Mouse (Mus musculus) limb, embryonic 11.5 days (tissue): ENCODE measurements around the gene Tlr11. TPM values are rescaled to one million over a fixed set of nuclear protein-coding genes. Genes with fewer than 3 reads are reported as not detected.
A peak's percentile ranks its signal among the peaks of the same experiment; 100 is the strongest.

Source experiments
- ATAC-seq: fragments of 200-750 bp; cut with Nextera tagmentation; 2 replicates; pipeline ENCODE4 v1.8.0; 2017; ENCODE audit warnings: low read depth; ENCODE audit not compliant: insufficient number of reproducible peaks, low FRiP score, low TSS enrichment
- DNase-seq: peaks from one replicate; pipeline ENCODE4 v3.0.0-alpha.2; 2015; ENCODE audit warnings: low spot score
- H3K27ac ChIP-seq: fragments of 300-500 bp; sonication (generic); replicated peaks from 2 replicates; pipeline ENCODE4 v1.5.1; 2014; ENCODE audit warnings: low read depth, mild to moderate bottlenecking, low read length
- H3K27me3 ChIP-seq: fragments of 300-500 bp; sonication (generic); 2 replicates; pipeline ENCODE4 v1.6.1; 2014; ENCODE audit warnings: mild to moderate bottlenecking, low read length, mixed read lengths; ENCODE audit not compliant: control insufficient read depth, insufficient read depth
- H3K36me3 ChIP-seq: fragments of 300-500 bp; sonication (generic); 2 replicates; pipeline ENCODE4 v1.6.1; 2014; ENCODE audit warnings: mild to moderate bottlenecking, low read length, moderate library complexity, mixed read lengths; ENCODE audit not compliant: control insufficient read depth, insufficient read depth
- H3K4me1 ChIP-seq: fragments of 300-500 bp; sonication (generic); 2 replicates; pipeline ENCODE4 v1.6.1; 2014; ENCODE audit warnings: low read length, mixed read lengths; ENCODE audit not compliant: control insufficient read depth, insufficient read depth
- H3K4me2 ChIP-seq: fragments of 300-500 bp; sonication (generic); 2 replicates; pipeline ENCODE4 v1.6.1; 2014; ENCODE audit warnings: low read depth, mild to moderate bottlenecking, moderate library complexity; ENCODE audit not compliant: severe bottlenecking
- H3K4me3 ChIP-seq: fragments of 300-500 bp; sonication (generic); 2 replicates; pipeline ENCODE4 v1.5.1; 2014; ENCODE audit warnings: low read depth, low read length
- H3K9ac ChIP-seq: fragments of 300-500 bp; sonication (generic); 2 replicates; pipeline ENCODE4 v1.6.1; 2014; ENCODE audit warnings: mild to moderate bottlenecking, low read length
- H3K9me3 ChIP-seq: fragments of 300-500 bp; sonication (generic); 2 replicates; pipeline ENCODE4 v1.6.1; 2016; ENCODE audit warnings: low read length; ENCODE audit not compliant: control insufficient read depth
- WGBS: fragments of 180-500 bp; shearing (Covaris S2); extraction: QIAGEN DNeasy Blood & Tissue Kit; methylation state at CpG from one replicate; pipeline ENCODE4 v1.1.7; 2014; 5-methylcytosine and 5-hydroxymethylcytosine counted together
- polyA plus RNA-seq: library from polyadenylated mRNA; unstranded; fragments of >200 nt; fragmentation: Nextera tagmentation; extraction: Ambion mirVana; gene quantifications from 2 replicates; pipeline ENCODE4 v1.2.1, GENCODE M21; 2014

The Tlr11 gene
- not detected in 2 replicates for polyA plus RNA-seq

GRCm38 (mm10) chr14:50357593-50357992, at the start of gene Tlr11:
Tlr11 (plus strand) TSS chr14:50357914.
- no peak for ATAC-seq
- Histone ChIP-seq H3K27me3 (no peaks in the 10 kb centered on the region), H3K4me3 (no peak within 1 kb of the TSS), H3K4me2 (no peak within 1 kb of the TSS), H3K36me3 (no peaks in the 10 kb centered on the region), H3K4me1 (no peaks in the 10 kb centered on the region), H3K9ac (no peak within 1 kb of the TSS), H3K27ac (no peak within 1 kb of the TSS), H3K9me3 (no peaks in the 10 kb centered on the region)
- DNase-seq: no peak
- WGBS: 90% methylated on average over 2 of the region's 2 CpGs

GRCm38 (mm10) chr14:50326661-50327060, 31.1 kb upstream of the Tlr11 start, which contains the start of gene Olfr734:
Olfr734 (minus strand) TSS chr14:50326761.
- Histone ChIP-seq H3K36me3 (no peaks in the 10 kb centered on the region), H3K27me3 (no peaks in the 10 kb centered on the region), H3K27ac (no peak within 1 kb of the TSS), H3K4me1 (no peaks in the 10 kb centered on the region), H3K9me3 (no peaks in the 10 kb centered on the region), H3K4me3 (no peak within 1 kb of the TSS), H3K4me2 (no peak within 1 kb of the TSS), H3K9ac (no peak within 1 kb of the TSS)
- DNase-seq (no peak), ATAC-seq (no peak)
- 75% methylated on average over 1 of the region's 1 CpGs for WGBS

- DNase-seq (no peak), ATAC-seq (no peak)
- WGBS: 81% methylated on average over 2 of the region's 2 CpGs
- Histone ChIP-seq H3K9me3 (no peaks in the 10 kb centered on the region), H3K4me1 (no peaks in the 10 kb centered on the region), H3K27me3 (no peaks in the 10 kb centered on the region), H3K36me3 (no peaks in the 10 kb centered on the region), H3K27ac (no peak within 1 kb of the TSS), H3K9ac (no peak within 1 kb of the TSS), H3K4me3 (no peak within 1 kb of the TSS), H3K4me2 (no peak within 1 kb of the TSS)
Measured at GRCm38 (mm10) chr14:50348796-50349195, 8.9 kb upstream of the Tlr11 start, which contains the start of gene Olfr735. Olfr735 (minus strand) TSS chr14:50348872.

GRCm38 (mm10) chr14:50352438-50352837, 5.3 kb upstream of the Tlr11 start:
- H3K36me3 ChIP-seq: no peaks in the 10 kb centered on the region
- no peak overlapping the region for H3K27ac ChIP-seq
- no peak overlapping the region for H3K9ac ChIP-seq
- no peaks in the 10 kb centered on the region for H3K27me3 ChIP-seq
- no peak overlapping the region for H3K4me2 ChIP-seq
- WGBS: 54% methylated on average over 3 of the region's 3 CpGs
- H3K4me3 ChIP-seq: no peak overlapping the region
- no peaks in the 10 kb centered on the region for H3K4me1 ChIP-seq
- peak; percentile 36 for DNase-seq
- no peaks in the 10 kb centered on the region for H3K9me3 ChIP-seq
- no peak for ATAC-seq

GRCm38 (mm10) chr14:50356725-50357124, 989 bp upstream of the Tlr11 start:
- H3K4me3 ChIP-seq: no peak overlapping the region
- H3K4me1 ChIP-seq: no peaks in the 10 kb centered on the region

GRCm38 (mm10) chr14:50360480-50360879, 2.8 kb downstream of the Tlr11 start:
- 88% methylated on average over 3 of the region's 3 CpGs for WGBS

More at GRCm38 (mm10) chr14:50356725-50357124, 989 bp upstream of the Tlr11 start:
- whole genome bisulfite sequencing: 88% methylated on average over 2 of the region's 2 CpGs
- no peak overlapping the region for H3K9ac ChIP-seq
- no peak overlapping the region for H3K4me2 ChIP-seq
- no peaks in the 10 kb centered on the region for H3K27me3 ChIP-seq
- H3K27ac ChIP-seq: no peak overlapping the region
- DNase-seq: no peak
- H3K9me3 ChIP-seq: no peaks in the 10 kb centered on the region
- no peaks in the 10 kb centered on the region for H3K36me3 ChIP-seq
- no peak for ATAC-seq

GRCm38 (mm10) chr14:50363561-50363960, 5.8 kb downstream of the Tlr11 start:
- Histone ChIP-seq H3K9me3 (no peaks in the 10 kb centered on the region), H3K27me3 (no peaks in the 10 kb centered on the region), H3K9ac (no peak overlapping the region), H3K4me3 (no peak overlapping the region), H3K36me3 (no peaks in the 10 kb centered on the region), H3K4me1 (no peaks in the 10 kb centered on the region), H3K4me2 (no peak overlapping the region), H3K27ac (no peak overlapping the region)
- DNase-seq: no peak
- ATAC-seq: no peak
- 92% methylated on average over 2 of the region's 2 CpGs for WGBS

More at GRCm38 (mm10) chr14:50360480-50360879, 2.8 kb downstream of the Tlr11 start:
- no peak overlapping the region for H3K9ac ChIP-seq
- no peaks in the 10 kb centered on the region for H3K36me3 ChIP-seq
- H3K4me3 ChIP-seq: no peak overlapping the region
- no peaks in the 10 kb centered on the region for H3K27me3 ChIP-seq
- H3K9me3 ChIP-seq: no peaks in the 10 kb centered on the region
- DNase-seq (no peak), ATAC-seq (no peak)
- H3K27ac ChIP-seq: no peak overlapping the region
- H3K4me1 ChIP-seq: no peaks in the 10 kb centered on the region
- no peak overlapping the region for H3K4me2 ChIP-seq

- no peak within 1 kb of the TSS for H3K27ac ChIP-seq
- H3K36me3 ChIP-seq: no peaks in the 10 kb centered on the region
- H3K9ac ChIP-seq: no peak within 1 kb of the TSS
- H3K4me2 ChIP-seq: no peak within 1 kb of the TSS
- H3K9me3 ChIP-seq: no peaks in the 10 kb centered on the region
- DNase-seq (no peak), ATAC-seq (no peak)
- H3K27me3 ChIP-seq: no peaks in the 10 kb centered on the region
- no peaks in the 10 kb centered on the region for H3K4me1 ChIP-seq
- 95% methylated on average over 2 of the region's 2 CpGs for WGBS
- no peak within 1 kb of the TSS for H3K4me3 ChIP-seq
Measured at GRCm38 (mm10) chr14:50380863-50381262, 23.1 kb downstream of the Tlr11 start, which contains the start of gene Olfr736. Olfr736 (plus strand) TSS chr14:50381163.

- no peak for ATAC-seq
- H3K27ac ChIP-seq: no peak within 1 kb of the TSS
- H3K4me3 ChIP-seq: no peak within 1 kb of the TSS
- DNase-seq: no peak
- H3K4me1 ChIP-seq: no peaks in the 10 kb centered on the region
- no peaks in the 10 kb centered on the region for H3K27me3 ChIP-seq
- no peaks in the 10 kb centered on the region for H3K9me3 ChIP-seq
- H3K9ac ChIP-seq: no peak within 1 kb of the TSS
- H3K36me3 ChIP-seq: no peaks in the 10 kb centered on the region
- 71% methylated on average over 1 of the region's 1 CpGs for WGBS
- H3K4me2 ChIP-seq: no peak within 1 kb of the TSS
Measured at GRCm38 (mm10) chr14:50407268-50407667, 49.6 kb downstream of the Tlr11 start, which contains the start of gene Olfr738. Olfr738 (plus strand) TSS chr14:50407568.
